ENCODE assay signal across 13 mouse cellular contexts in the genomic region with DNA sequence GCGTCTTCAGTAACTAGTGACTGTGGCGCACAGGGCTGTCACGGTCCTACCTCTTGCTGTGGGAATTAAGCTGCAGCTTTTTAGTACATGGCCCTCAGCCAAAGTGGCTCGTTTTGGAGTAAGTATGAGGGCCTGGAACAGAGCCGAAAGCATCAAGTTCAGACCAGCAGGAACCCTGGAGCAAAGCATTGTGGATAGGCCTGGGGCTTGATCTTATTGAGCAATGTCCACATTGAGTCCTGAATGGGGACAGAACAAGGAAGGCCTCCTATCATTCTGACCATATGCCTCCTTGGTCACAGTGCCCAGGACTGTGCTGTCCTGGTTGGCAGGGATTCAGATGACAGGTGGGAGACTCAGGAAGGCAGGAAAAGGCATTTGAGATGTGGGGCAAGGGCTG. TPM values are rescaled to one million over a fixed set of nuclear protein-coding genes. Genes with fewer than 3 reads are reported as not detected.
DNase-seq lines count a peak whose midpoint lies in the region; ATAC-seq and TF ChIP-seq lines count a peak whose summit lies in the region.
"Had no signal": no experiment of that assay in that cellular context is flagged by ENCODE, and none has a peak within 500 bp of the region (broad histone marks: within the 10 kb centered on the region; RNA-seq: fewer than 3 reads in every experiment).

No protein-coding gene starts in this region.

- H3K4me2 ChIP-seq in embryonic facial prominence, embryonic 13.5 days, result peak overlapping the region; percentile 16; the same call in 1 of the 2 replicates
- no peak overlapping the region for H3K4me2 ChIP-seq in lung, embryonic 15.5 days
- H3K4me2 ChIP-seq: limb, embryonic 15.5 days; midbrain, embryonic 13.5 days; stomach, embryonic 15.5 days had no signal

- H3K36me3 ChIP-seq in embryonic facial prominence, embryonic 13.5 days, result no peaks in the 10 kb centered on the region
- no peaks in the 10 kb centered on the region for H3K36me3 ChIP-seq in embryonic facial prominence, embryonic 10.5 days (replicated peaks)
- no peaks in the 10 kb centered on the region for H3K36me3 ChIP-seq in kidney, adult 2 months (ENCODE audit: control insufficient read depth, insufficient read depth, low read length)
- no peaks in the 10 kb centered on the region for H3K36me3 ChIP-seq in lung, embryonic 15.5 days
- H3K36me3 ChIP-seq: limb, embryonic 15.5 days; midbrain, embryonic 13.5 days; stomach, embryonic 15.5 days had no signal

- 53% methylated on average over 5 of the region's 5 CpGs for WGBS in embryonic facial prominence, embryonic 13.5 days
- WGBS in embryonic facial prominence, embryonic 10.5 days, result 83% methylated on average over 5 of the region's 5 CpGs
- WGBS in kidney, adult 2 months, result 43% methylated on average over 5 of the region's 5 CpGs
- WGBS in lung, embryonic 15.5 days, result 57% methylated on average over 5 of the region's 5 CpGs

- H3K9ac ChIP-seq in embryonic facial prominence, embryonic 13.5 days, result no peak overlapping the region
- no peak overlapping the region for H3K9ac ChIP-seq in lung, embryonic 15.5 days
- H3K9ac ChIP-seq: limb, embryonic 15.5 days; midbrain, embryonic 13.5 days; stomach, embryonic 15.5 days had no signal

- no peak for TF ChIP-seq POLR2A in kidney, adult 2 months (IDR thresholded peaks at IDR 0.05; ENCODE audit: low read depth, low read length)

- no peak for TF ChIP-seq CTCF in kidney, adult 2 months (conservative IDR thresholded peaks at IDR 0.05; ENCODE audit: insufficient read depth, insufficient read length, low read depth, low read length)

- H3K4me3 ChIP-seq in embryonic facial prominence, embryonic 13.5 days, result no peak overlapping the region
- H3K4me3 ChIP-seq in embryonic facial prominence, embryonic 10.5 days, result no peak overlapping the region
- no peak overlapping the region for H3K4me3 ChIP-seq in kidney, adult 2 months (ENCODE audit: insufficient read depth, low read depth, low read length)
- no peak overlapping the region for H3K4me3 ChIP-seq in lung, embryonic 15.5 days
- H3K4me3 ChIP-seq: layer of hippocampus, adult 2 months; limb, embryonic 15.5 days; midbrain, embryonic 13.5 days; stomach, embryonic 15.5 days had no signal

- peak overlapping the region; percentile 57 for H3K27ac ChIP-seq in embryonic facial prominence, embryonic 13.5 days
- no peak overlapping the region for H3K27ac ChIP-seq in embryonic facial prominence, embryonic 10.5 days (replicated peaks)
- H3K27ac ChIP-seq in kidney, adult 2 months (ENCODE audit: insufficient read depth, low read depth, low read length), result no peak overlapping the region
- peak overlapping the region; percentile 23 for H3K27ac ChIP-seq in lung, embryonic 15.5 days
- H3K27ac ChIP-seq: layer of hippocampus, adult 2 months; limb, embryonic 15.5 days; midbrain, embryonic 13.5 days; stomach, embryonic 15.5 days had no signal

- peaks cover 21% of the 10 kb centered on the region; the same call in 1 of the 2 replicates for H3K27me3 ChIP-seq in embryonic facial prominence, embryonic 13.5 days
- peaks cover 67% of the 10 kb centered on the region for H3K27me3 ChIP-seq in embryonic facial prominence, embryonic 10.5 days (replicated peaks; ENCODE audit: low read depth, poor library complexity, severe bottlenecking)
- no peaks in the 10 kb centered on the region for H3K27me3 ChIP-seq in kidney, adult 2 months (replicated peaks; ENCODE audit: control insufficient read depth, insufficient read depth, low read length)
- H3K27me3 ChIP-seq in lung, embryonic 15.5 days, result no peaks in the 10 kb centered on the region
- H3K27me3 ChIP-seq: stomach, embryonic 15.5 days had no signal

- ATAC-seq in embryonic facial prominence, embryonic 13.5 days (ENCODE audit: insufficient number of reproducible peaks, insufficient read depth, low FRiP score, low TSS enrichment, low read depth), result no peak
- peak; percentile 67; the same call in 1 of the 2 replicates for ATAC-seq in lung, embryonic 15.5 days (ENCODE audit: borderline replicate concordance, extremely low read depth, low FRiP score, low TSS enrichment)
- ATAC-seq: midbrain, embryonic 13.5 days had no signal

- no peaks in the 10 kb centered on the region for H3K9me3 ChIP-seq in embryonic facial prominence, embryonic 13.5 days
- no peaks in the 10 kb centered on the region for H3K9me3 ChIP-seq in embryonic facial prominence, embryonic 10.5 days
- H3K9me3 ChIP-seq in lung, embryonic 15.5 days, result no peaks in the 10 kb centered on the region
- H3K9me3 ChIP-seq: limb, embryonic 15.5 days; midbrain, embryonic 13.5 days; stomach, embryonic 15.5 days had no signal

- DNase-seq in embryonic facial prominence, embryonic 10.5 days (ENCODE audit: low spot score), result no peak
- peak; percentile 40 for DNase-seq in kidney, adult 2 months
- DNase-seq in kidney, postnatal 4 days, result no peak
- peak; percentile 85 to 90 for DNase-seq in cerebellum, adult 18-20 months
- no peak for DNase-seq in right cerebral cortex, postnatal 36 days (ENCODE audit: low spot score in 2 of 2)
- DNase-seq in thymus, postnatal 25 days, result no peak
- DNase-seq: adrenal gland, postnatal 25 days had no signal

- peaks cover 12% of the 10 kb centered on the region for H3K4me1 ChIP-seq in embryonic facial prominence, embryonic 13.5 days
- peaks cover 25% of the 10 kb centered on the region for H3K4me1 ChIP-seq in embryonic facial prominence, embryonic 10.5 days
- no peaks in the 10 kb centered on the region; the same call in 1 of the 2 replicates for H3K4me1 ChIP-seq in kidney, adult 2 months (ENCODE audit: control insufficient read depth, insufficient read depth, low read length)
- H3K4me1 ChIP-seq in lung, embryonic 15.5 days, result peaks cover 10% of the 10 kb centered on the region
- H3K4me1 ChIP-seq: stomach, embryonic 15.5 days had no signal

RNA-seq across cellular contexts. Expression of a gene that starts 10.9 kb away (rescaled TPM):
- 2.3 and 2.4 TPM in 2 replicates for polyA plus RNA-seq in embryonic facial prominence, embryonic 13.5 days (2015; fragmentation: Nextera tagmentation; extraction: Ambion mirVana)
- 1.9 and 3.1 TPM in 2 replicates for polyA plus RNA-seq in embryonic facial prominence, embryonic 10.5 days (2016; fragmentation: Nextera tagmentation; extraction: Ambion mirVana)
- 9.7 and 11.9 TPM in 2 replicates for polyA plus RNA-seq in kidney, adult 2 months (2012; rRNA removed)
- polyA plus RNA-seq in lung, embryonic 15.5 days (2015; fragmentation: Nextera tagmentation; extraction: Ambion mirVana), result 2.0 and 2.3 TPM in 2 replicates

RNA-seq across cellular contexts. Expression of a gene that starts 59.0 kb away (rescaled TPM):
- polyA plus RNA-seq in embryonic facial prominence, embryonic 13.5 days (2015; fragmentation: Nextera tagmentation; extraction: Ambion mirVana), result 69.1 and 81.5 TPM in 2 replicates
- 86.5 and 92.1 TPM in 2 replicates for polyA plus RNA-seq in embryonic facial prominence, embryonic 10.5 days (2016; fragmentation: Nextera tagmentation; extraction: Ambion mirVana)
- polyA plus RNA-seq in kidney, adult 2 months (2012; rRNA removed), result 2.0 and 5.2 TPM in 2 replicates
- 59.6 and 64.8 TPM in 2 replicates for polyA plus RNA-seq in lung, embryonic 15.5 days (2015; fragmentation: Nextera tagmentation; extraction: Ambion mirVana)

Comparison
In these comparisons a context has a peak if more than half of its experiments do, and no peak if none do; other contexts are left out.
1. H3K27ac ChIP-seq: peak in embryonic facial prominence, embryonic 13.5 days (single experiment) and lung, embryonic 15.5 days (single experiment); none in embryonic facial prominence, embryonic 10.5 days (single experiment) and kidney, adult 2 months (single experiment).
2. DNase-seq: peak in kidney, adult 2 months (single experiment) and cerebellum, adult 18-20 months (2 of 2); none in embryonic facial prominence, embryonic 10.5 days (single experiment), kidney, postnatal 4 days (0 of 2), right cerebral cortex, postnatal 36 days (0 of 2) and thymus, postnatal 25 days (single experiment).